Mouse (Mus musculus): ENCODE measurements around the gene Slc25a21. TPM values are rescaled to one million over a fixed set of nuclear protein-coding genes. Genes with fewer than 3 reads are reported as not detected.
A peak's percentile ranks its signal among the peaks of the same experiment; 100 is the strongest.

The Slc25a21 gene
- polyA plus RNA-seq, 1 experiment = 9.5 TPM

DNA sequence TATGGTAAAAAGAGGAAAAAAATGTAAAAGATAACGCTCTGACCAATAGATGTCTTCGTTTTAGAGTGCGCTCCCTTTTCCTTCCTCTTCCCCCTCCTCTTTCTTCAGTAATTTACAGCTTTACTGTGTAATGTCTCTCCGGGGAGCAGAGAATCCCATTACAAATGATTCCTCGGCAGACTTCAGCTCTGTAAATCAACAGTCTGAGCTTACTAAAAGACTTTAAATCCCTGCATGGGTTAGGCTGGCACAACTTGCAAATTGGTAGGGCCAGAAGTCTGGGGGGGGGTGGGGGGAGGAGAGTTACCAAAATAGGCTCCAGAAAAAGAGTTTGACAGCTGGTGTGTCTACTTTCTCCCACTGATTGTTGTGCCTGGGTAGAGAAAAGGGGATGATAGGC, 128.7 kb downstream of the Slc25a21 start:
- Histone ChIP-seq H3K4me1 (ENCODE audit: control insufficient read depth, insufficient read depth, low read length) (no peaks in the 10 kb centered on the region), H3K4me3 (replicated peaks; ENCODE audit: control insufficient read depth, low read depth, low read length) (no peak overlapping the region), H3K27ac (ENCODE audit: control insufficient read depth, insufficient read depth, low read depth, low read length, poor library complexity) (no peak overlapping the region)
- 71% methylated on average over 5 of the region's 5 CpGs for WGBS
- TF ChIP-seq POLR2A (IDR thresholded peaks at IDR 0.05; ENCODE audit: borderline replicate concordance, control insufficient read depth, low read depth, low read length) (no peak), CTCF (IDR thresholded peaks at IDR 0.05; ENCODE audit: control insufficient read depth, insufficient read depth, low read length) (no peak)

- Histone ChIP-seq H3K27ac (ENCODE audit: control insufficient read depth, insufficient read depth, low read depth, low read length, poor library complexity) (no peak overlapping the region), H3K4me3 (replicated peaks; ENCODE audit: control insufficient read depth, low read depth, low read length) (no peak overlapping the region), H3K4me1 (ENCODE audit: control insufficient read depth, insufficient read depth, low read length) (no peaks in the 10 kb centered on the region)
- WGBS = 78% methylated on average over 4 of the region's 4 CpGs
- TF ChIP-seq CTCF (IDR thresholded peaks at IDR 0.05; ENCODE audit: control insufficient read depth, insufficient read depth, low read length) (no peak), POLR2A (IDR thresholded peaks at IDR 0.05; ENCODE audit: borderline replicate concordance, control insufficient read depth, low read depth, low read length) (no peak)
Measured at GRCm38 (mm10) chr12:57019737-57020136, 177.5 kb downstream of the Slc25a21 start.

DNA sequence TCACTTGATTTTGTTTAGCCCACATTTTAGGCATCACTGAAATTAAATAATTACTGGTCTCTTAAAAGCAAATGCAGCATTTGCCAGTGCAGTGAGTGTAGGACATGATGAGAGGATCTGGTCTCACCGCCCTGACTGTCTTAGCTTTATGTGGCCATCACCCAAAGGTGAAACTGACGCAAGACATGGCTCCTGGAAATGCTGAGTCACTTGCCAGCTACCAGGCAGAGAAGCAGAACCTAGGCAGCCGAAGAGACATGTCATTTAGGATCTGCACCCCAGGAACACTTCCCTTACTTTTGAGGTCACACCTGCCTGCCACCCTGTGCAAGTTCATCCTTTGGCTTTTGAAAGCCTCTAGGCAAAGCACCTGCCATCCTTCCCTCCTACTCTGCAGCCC, 180.4 kb downstream of the Slc25a21 start:
- Histone ChIP-seq H3K4me1 (ENCODE audit: control insufficient read depth, insufficient read depth, low read length) (no peaks in the 10 kb centered on the region; the same call in 1 of the 2 replicates), H3K4me3 (replicated peaks; ENCODE audit: control insufficient read depth, low read depth, low read length) (no peak overlapping the region), H3K27ac (ENCODE audit: control insufficient read depth, insufficient read depth, low read depth, low read length, poor library complexity) (no peak overlapping the region)
- TF ChIP-seq POLR2A (IDR thresholded peaks at IDR 0.05; ENCODE audit: borderline replicate concordance, control insufficient read depth, low read depth, low read length) (no peak), CTCF (IDR thresholded peaks at IDR 0.05; ENCODE audit: control insufficient read depth, insufficient read depth, low read length) (no peak)
- WGBS = 44% methylated on average over 3 of the region's 3 CpGs

DNA sequence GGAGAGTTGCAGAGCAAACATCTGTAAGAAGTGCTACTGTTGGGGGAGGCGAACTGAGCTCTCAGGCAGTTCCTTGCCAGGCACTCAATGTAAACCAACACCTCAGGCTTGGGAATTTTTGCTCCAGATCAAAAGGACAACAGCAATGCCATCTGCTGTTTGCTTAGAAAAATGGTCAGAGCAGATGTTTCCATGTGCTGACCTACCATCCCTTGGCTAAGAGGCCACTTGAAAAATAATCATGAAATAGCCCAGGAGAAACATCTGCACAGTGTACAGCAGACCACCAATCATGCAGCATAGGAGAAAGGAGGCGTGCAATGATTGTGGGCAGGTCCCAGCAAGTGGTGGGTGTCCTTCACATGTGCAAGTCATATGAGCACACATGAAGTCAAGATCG, 180.9 kb downstream of the Slc25a21 start:
- no peak for TF ChIP-seq CTCF (IDR thresholded peaks at IDR 0.05; ENCODE audit: control insufficient read depth, insufficient read depth, low read length)
- no peak for TF ChIP-seq POLR2A (IDR thresholded peaks at IDR 0.05; ENCODE audit: borderline replicate concordance, control insufficient read depth, low read depth, low read length)
- 80% methylated on average over 3 of the region's 3 CpGs for WGBS
- Histone ChIP-seq H3K27ac (ENCODE audit: control insufficient read depth, insufficient read depth, low read depth, low read length, poor library complexity) (no peak overlapping the region), H3K4me1 (ENCODE audit: control insufficient read depth, insufficient read depth, low read length) (no peaks in the 10 kb centered on the region; the same call in 1 of the 2 replicates), H3K4me3 (replicated peaks; ENCODE audit: control insufficient read depth, low read depth, low read length) (no peak overlapping the region)

DNA sequence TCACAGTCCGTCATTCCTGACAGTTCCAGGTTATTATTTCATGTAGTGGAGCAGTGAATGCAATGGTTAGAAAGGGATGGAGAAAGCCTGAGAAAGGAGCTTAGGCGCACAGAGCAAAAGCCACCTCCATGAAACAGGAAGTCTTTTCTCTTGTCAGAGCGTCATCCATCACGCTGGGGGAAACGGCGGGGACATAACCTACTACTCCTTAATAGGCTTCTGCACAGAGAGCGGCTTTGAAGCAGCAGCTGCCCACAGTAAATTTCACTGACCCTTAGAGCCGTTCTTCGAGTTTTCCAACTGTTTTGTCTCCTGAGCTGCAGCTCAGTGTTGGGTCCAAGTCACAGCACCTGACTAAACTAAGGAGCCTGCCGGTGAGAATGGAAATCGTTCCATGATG, 188.3 kb downstream of the Slc25a21 start:
- Histone ChIP-seq H3K27ac (ENCODE audit: control insufficient read depth, insufficient read depth, low read depth, low read length, poor library complexity) (no peak overlapping the region), H3K4me3 (replicated peaks; ENCODE audit: control insufficient read depth, low read depth, low read length) (no peak overlapping the region), H3K4me1 (ENCODE audit: control insufficient read depth, insufficient read depth, low read length) (no peaks in the 10 kb centered on the region; the same call in 1 of the 2 replicates)
- TF ChIP-seq POLR2A (IDR thresholded peaks at IDR 0.05; ENCODE audit: borderline replicate concordance, control insufficient read depth, low read depth, low read length) (no peak), CTCF (IDR thresholded peaks at IDR 0.05; ENCODE audit: control insufficient read depth, insufficient read depth, low read length) (no peak)
- WGBS = 34% methylated on average over 11 of the region's 11 CpGs

- H3K4me3 ChIP-seq (replicated peaks; ENCODE audit: control insufficient read depth, low read depth, low read length) = no peak overlapping the region
- H3K27ac ChIP-seq (ENCODE audit: control insufficient read depth, insufficient read depth, low read depth, low read length, poor library complexity) = no peak overlapping the region
- TF ChIP-seq POLR2A (IDR thresholded peaks at IDR 0.05; ENCODE audit: borderline replicate concordance, control insufficient read depth, low read depth, low read length) = no peak
- TF ChIP-seq CTCF (IDR thresholded peaks at IDR 0.05; ENCODE audit: control insufficient read depth, insufficient read depth, low read length) = peak; percentile 58
- WGBS = 5% methylated on average over 5 of the region's 5 CpGs
- no peaks in the 10 kb centered on the region for H3K4me1 ChIP-seq (ENCODE audit: control insufficient read depth, insufficient read depth, low read length)
Measured at GRCm38 (mm10) chr12:56986049-56986448, 211.2 kb downstream of the Slc25a21 start.

DNA sequence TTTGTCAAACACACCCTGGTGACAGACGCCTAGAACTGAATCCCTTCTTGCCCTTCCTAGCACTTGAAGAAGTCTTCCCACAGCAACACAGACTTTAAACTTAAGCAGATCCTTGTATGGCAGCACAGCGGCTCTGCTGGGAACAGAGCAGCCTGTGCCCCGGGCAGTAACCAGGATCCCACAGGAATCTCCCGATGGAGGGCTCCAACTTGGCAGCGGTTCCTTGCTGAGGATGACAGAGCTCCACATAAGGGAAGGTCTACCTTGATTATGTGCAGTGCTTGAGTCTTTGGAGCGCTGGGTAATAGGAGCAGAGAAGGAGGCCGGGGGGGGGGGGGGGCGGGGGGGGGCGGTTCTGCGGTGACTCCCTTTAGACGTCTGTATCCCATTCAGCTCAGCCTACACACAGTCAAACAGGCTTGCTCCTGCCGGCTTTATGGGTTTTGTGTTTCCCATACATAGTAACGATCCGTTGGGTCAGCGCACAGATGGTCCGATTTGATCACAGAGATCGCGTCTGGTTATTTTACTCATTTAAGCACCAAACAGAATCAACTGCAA, 215.1 kb downstream of the Slc25a21 start:
- 78% methylated on average over 18 of the region's 18 CpGs for WGBS
- H3K27ac ChIP-seq (ENCODE audit: control insufficient read depth, insufficient read depth, low read depth, low read length, poor library complexity) = no peak overlapping the region
- no peak for TF ChIP-seq POLR2A (IDR thresholded peaks at IDR 0.05; ENCODE audit: borderline replicate concordance, control insufficient read depth, low read depth, low read length)
- TF ChIP-seq CTCF (IDR thresholded peaks at IDR 0.05; ENCODE audit: control insufficient read depth, insufficient read depth, low read length) = no peak
- no peaks in the 10 kb centered on the region for H3K4me1 ChIP-seq (ENCODE audit: control insufficient read depth, insufficient read depth, low read length)
- no peak overlapping the region for H3K4me3 ChIP-seq (replicated peaks; ENCODE audit: control insufficient read depth, low read depth, low read length)

- Histone ChIP-seq H3K4me3 (replicated peaks; ENCODE audit: control insufficient read depth, low read depth, low read length) (no peak overlapping the region), H3K4me1 (ENCODE audit: control insufficient read depth, insufficient read depth, low read length) (no peaks in the 10 kb centered on the region), H3K27ac (ENCODE audit: control insufficient read depth, insufficient read depth, low read depth, low read length, poor library complexity) (no peak overlapping the region)
- TF ChIP-seq CTCF (IDR thresholded peaks at IDR 0.05; ENCODE audit: control insufficient read depth, insufficient read depth, low read length) (no peak), POLR2A (IDR thresholded peaks at IDR 0.05; ENCODE audit: borderline replicate concordance, control insufficient read depth, low read depth, low read length) (no peak)
- 90% methylated on average over 6 of the region's 6 CpGs for WGBS
Measured at GRCm38 (mm10) chr12:56975256-56975655, 222.0 kb downstream of the Slc25a21 start.

GRCm38 (mm10) chr12:56963236-56963635, 234.0 kb downstream of the Slc25a21 start:
- H3K4me1 ChIP-seq (ENCODE audit: control insufficient read depth, insufficient read depth, low read length) = no peaks in the 10 kb centered on the region
- H3K27ac ChIP-seq (ENCODE audit: control insufficient read depth, insufficient read depth, low read depth, low read length, poor library complexity) = no peak overlapping the region
- WGBS = 72% methylated on average over 4 of the region's 4 CpGs
- H3K4me3 ChIP-seq (replicated peaks; ENCODE audit: control insufficient read depth, low read depth, low read length) = no peak overlapping the region
- TF ChIP-seq CTCF (IDR thresholded peaks at IDR 0.05; ENCODE audit: control insufficient read depth, insufficient read depth, low read length) (no peak), POLR2A (IDR thresholded peaks at IDR 0.05; ENCODE audit: borderline replicate concordance, control insufficient read depth, low read depth, low read length) (no peak)

Data from bone marrow, adult 2 months (tissue).